Mouse (Mus musculus): ENCODE measurements around the gene Rasd2. TPM values are rescaled to one million over a fixed set of nuclear protein-coding genes. Genes with fewer than 3 reads are reported as not detected.

Rasd2 gene
- total RNA-seq, 2 experiments from 2014 or later: 3.1 to 3.8 TPM

DNA sequence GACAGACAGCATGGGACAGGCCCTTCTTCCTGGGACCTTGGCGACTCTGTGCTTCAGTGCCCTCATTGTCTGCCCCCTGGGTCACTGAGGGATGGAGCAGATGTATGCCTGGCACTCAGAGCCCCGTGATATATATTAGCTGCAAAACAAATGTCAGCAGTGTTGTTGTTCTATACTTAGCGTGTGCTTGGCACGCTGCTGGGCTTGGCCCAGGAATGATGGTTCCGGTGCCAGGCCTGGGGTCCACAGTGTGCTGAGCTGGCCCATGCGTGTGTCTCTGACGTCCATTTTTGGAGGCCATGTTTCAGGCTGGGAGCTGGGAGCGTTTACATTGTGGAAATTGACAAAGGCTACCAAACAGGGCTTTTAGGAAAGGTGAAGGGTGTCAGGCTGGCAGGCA is 3.1 kb downstream of the Rasd2 start:
- no peak for DNase-seq (ENCODE audit: low spot score)
- intact Hi-C loops (cut with DNase I): loop anchor here (2.0 to 5.0 kb wide), 3 partner anchors 56 to 225 kb away; partner anchors contain the start of gene Hmgxb4

DNA sequence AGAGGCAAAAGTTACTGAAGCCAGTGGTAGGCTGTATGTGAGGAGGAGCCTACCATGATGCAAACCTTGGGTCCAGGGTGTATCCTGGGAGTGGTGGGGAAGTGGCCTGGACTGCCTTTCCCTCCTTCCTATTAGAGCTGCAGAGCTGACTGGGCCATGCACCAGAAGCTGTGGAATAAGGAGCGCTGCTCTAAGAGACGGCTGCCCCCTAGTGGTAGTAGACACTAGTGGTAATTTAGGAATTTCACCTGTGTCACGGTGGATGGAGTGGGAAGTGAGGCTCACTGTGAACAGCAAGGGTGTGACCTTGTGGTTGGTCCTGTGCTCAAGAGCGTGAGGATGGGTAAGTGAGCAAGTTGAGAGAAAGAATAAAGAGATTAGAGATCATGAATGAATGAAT is 4.2 kb downstream of the Rasd2 start:
- intact Hi-C loops (cut with DNase I): loop anchor here (1.0 to 5.0 kb wide), 4 partner anchors 55 to 226 kb away; partner anchors contain the start of gene Hmgxb4
- DNase-seq (ENCODE audit: low spot score): no peak

DNA sequence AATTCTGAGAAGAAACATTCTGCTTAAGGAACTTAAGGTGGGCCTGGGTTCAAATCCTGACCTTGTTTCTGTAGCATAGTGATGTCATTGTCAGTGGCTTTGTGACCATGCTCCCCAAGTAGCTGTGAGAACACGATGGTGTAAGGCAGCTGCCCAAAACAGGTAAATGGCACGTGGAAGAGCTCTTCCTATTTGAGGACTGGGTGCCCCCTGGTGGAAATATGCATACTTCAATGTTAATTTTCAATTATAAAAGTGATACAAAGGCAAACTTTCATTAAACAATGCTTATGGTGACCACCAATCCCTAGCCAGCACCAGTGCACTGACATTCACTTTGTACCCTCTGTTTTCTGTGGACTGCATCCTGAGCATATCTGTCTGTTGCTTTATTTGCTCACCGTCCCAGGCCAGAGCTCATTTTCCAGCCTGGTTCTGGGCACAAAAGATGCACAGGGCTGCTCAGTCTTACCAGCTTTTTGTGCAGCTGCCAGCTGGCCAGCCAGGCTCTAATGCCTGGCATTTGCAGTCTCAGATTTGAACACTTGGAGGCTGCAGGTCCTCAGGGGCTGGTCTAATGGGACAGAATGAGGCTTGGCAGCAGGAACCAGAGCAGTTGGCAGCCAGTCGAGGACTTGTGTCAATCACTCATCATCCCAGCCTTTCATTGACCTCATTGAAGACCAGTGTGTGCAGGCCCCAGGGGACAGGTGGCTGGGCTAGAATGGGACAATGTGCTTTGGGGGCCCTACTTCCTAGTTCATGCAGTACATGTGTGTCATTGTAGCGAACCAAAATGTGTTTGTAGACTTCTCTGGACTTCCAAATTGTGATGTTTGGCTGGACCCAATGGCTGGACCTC is 6.4 kb downstream of the Rasd2 start:
- intact Hi-C loops (cut with DNase I): loop anchor here (5.0 kb wide), 1 partner anchor 228 kb away; the partner anchor contains the start of gene Hmgxb4
- DNase-seq (ENCODE audit: low spot score): no peak

DNA sequence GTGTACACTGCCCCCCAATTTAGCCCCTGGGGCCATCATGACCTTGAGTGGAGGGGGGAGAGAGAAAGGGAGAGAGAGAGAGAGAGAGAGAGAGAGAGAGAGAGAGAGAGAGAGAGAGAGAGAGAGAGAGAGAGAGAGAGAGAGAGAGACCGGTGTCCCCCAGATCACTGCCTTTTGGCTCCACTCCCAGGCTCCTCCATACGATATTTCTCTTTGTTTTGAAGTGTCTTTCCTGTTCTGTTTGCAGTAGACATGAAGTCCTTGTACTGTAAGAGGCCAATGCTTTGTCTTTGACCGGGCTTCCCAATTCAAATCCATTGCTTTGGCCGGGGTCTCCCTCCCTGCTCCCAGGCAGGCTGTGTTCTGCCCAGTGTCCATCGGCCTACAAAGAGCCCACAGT is 8.9 kb downstream of the Rasd2 start:
- no peak for DNase-seq (ENCODE audit: low spot score)
- intact Hi-C loops (cut with DNase I): no loop called here

DNA sequence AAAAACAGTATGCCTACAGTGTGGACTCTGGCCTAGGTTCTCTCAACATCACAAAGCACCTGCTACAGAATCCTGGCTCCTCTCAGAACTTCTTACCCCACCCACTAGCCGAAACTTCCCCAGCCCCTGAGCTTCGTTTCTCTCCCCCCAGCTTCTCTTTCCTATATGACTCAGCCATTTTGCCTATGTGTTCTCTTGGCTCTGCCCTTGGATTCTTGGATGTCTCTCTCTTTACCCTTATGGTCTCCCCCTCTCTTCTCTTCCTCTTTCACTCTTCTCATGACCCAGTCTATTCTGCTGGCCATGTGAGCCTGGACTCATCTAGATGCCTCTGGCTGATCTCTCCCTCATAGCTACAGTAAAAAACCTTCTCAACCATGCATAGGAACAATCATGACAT is 13.0 kb downstream of the Rasd2 start:
- DNase-seq (ENCODE audit: low spot score): no peak
- intact Hi-C loops (cut with DNase I): no loop called here

DNA sequence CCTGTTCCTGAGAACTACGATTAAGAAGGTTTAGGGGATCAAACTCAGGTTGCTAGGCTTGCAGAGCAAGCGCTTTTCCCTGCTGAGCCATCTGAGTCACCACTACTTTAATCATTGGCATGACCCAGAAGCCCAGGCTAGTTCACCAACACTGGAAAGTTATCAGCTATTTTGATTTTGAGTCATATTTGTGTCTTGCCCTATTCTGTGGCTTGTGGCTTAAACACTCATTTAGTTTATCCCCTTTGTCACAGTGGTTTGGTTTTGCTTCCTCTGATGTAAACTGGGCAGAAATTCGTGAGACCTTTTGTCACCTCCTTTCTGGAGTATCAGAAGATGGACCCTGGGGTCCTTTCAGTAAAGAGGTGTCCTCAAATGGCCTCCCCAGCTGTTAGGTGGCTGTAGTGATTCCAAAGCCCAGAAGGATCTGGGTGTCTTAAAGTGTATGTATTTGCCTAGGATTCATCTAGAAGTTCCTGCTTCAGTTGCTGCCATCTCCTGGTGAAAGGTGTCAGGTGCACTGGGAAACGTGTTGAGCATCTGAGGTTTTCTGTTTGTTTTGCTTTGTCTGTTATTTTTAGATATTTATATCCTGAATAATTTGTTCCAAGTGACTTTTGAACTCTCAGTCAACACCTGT is 20.3 kb downstream of the Rasd2 start:
- intact Hi-C loops (cut with DNase I): no loop called here
- DNase-seq (ENCODE audit: low spot score): no peak

DNA sequence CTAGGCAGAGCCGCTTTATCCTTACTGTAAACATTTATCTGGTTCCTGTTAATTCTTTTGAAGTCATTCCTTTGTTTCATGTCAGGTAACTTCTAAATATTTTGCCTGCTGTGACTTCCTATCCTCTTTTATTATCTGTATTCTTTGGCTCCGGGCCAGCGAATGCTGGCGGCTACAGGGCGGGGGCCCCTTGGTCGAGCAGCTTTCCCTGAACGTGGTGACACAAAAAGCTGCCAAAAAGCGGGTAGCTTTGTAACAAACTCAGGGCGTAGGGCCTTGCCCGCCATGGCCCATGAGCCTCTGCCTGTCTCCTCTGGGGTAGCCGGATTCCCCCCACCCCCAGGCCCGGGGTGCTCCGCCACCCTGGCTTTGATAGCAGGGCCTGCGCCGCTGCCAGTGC is 33.6 kb downstream of the Rasd2 start:
- intact Hi-C loops (cut with DNase I): no loop called here
- DNase-seq (ENCODE audit: low spot score): no peak

DNA sequence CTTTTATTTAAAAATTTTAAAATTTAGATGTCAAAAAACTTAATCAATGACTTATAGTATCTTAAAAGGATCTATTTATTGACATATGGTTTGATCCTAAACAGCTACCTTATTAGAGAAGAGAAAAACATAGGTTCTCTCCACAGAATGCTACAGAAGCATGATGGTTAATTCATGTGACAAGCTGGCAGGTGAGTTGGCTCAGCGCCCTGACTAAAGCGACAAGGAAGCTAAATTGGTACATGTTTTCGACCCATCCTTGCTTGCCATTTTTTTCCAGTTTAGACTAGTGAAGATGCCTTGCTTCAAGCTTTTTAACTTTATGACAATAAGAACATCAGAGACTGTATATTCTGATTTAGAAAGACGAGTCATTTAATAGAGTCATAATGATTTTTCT is 35.4 kb downstream of the Rasd2 start:
- intact Hi-C loops (cut with DNase I): no loop called here
- no peak for DNase-seq (ENCODE audit: low spot score)

DNA sequence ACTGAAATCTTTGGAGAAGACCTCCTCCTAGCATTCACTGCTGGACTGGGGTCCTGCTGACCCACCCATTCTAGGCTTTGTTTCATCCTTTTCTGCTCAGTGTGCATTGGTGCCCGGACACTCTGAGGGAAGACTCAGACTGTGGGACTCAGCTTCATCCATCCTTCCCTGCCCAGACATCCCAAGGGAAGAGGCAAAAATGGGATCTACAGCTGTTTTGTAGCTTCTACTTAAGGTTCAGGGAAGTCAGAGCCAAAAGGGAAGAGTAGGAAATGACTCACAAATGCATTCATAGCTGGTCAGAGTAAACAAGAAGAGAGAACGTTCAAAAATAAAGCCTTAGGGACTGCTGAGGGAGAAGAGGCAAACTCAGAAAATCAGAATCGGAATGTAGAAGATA is 40.3 kb downstream of the Rasd2 start:
- no peak for DNase-seq (ENCODE audit: low spot score)
- intact Hi-C loops (cut with DNase I): no loop called here

DNA sequence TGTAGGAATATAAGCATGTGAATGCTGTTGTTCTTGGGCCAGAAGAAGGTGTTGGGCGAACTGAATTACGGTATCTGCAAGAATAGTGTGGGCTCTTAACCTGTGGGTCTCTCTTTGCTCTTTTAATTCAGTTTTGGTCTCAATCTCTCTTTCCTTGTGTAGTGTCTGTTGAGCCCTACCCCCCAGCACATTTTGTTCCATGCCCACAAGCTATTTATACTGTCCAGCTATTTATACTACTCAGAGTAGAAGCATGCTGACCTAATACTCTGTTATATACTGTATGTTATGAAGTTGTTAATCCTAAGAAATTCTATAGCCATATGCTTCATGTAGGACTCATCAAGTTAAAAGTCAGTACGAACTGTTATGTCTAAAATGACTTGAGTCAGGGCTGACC is 41.9 kb downstream of the Rasd2 start:
- intact Hi-C loops (cut with DNase I): no loop called here
- no peak for DNase-seq (ENCODE audit: low spot score)

DNA sequence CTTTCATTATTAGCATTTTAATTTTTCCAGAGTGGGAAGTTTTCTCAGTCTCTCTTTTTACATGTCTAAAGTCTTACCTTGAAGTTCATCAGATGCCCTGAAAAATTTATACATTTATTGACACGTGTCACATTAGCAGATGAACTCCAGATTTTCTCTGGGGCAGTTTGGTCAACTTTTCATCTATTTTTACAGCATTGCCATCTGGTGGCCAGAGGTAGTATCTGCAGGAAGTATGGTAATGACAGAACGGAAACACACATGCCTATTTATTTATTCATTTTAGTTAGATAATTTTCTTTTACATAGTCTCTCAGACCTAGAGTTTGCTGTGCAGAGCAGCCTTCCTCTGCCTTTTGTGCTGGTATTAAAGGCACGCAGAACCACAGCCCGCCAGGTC is 58.4 kb downstream of the Rasd2 start:
- DNase-seq (ENCODE audit: low spot score): no peak
- intact Hi-C loops (cut with DNase I): loop anchor here (1.0 to 5.0 kb wide), 3 partner anchors 55 to 200 kb away; no protein-coding TSS in a partner anchor

Other genes with a start within 250 kb of the Rasd2 start
- 10 to 100 TPM; 12.4 to 16.3 TPM for gene Hmgxb4, start 220.6 kb upstream of the Rasd2 start, total RNA-seq (2021)
- 10 to 100 TPM; 56.2 to 63.1 TPM for gene Tom1, start 180.2 kb upstream of the Rasd2 start, total RNA-seq (2021)
- gene Hmox1, start 120.3 kb upstream of the Rasd2 start, total RNA-seq (2021): 10 to 100 TPM in 1 of 2 experiments, 1 to 10 TPM in 1; 7.9 to 10.4 TPM
- gene Mcm5, start 104.4 kb upstream of the Rasd2 start, total RNA-seq (2021): 1 to 10 TPM; 4.3 to 4.4 TPM
- not detected for gene Gm10358, start 192.6 kb downstream of the Rasd2 start, total RNA-seq (2021)
- gene Iqcm, start 234.8 kb downstream of the Rasd2 start, total RNA-seq (2021): not detected

Measured in heart, postnatal 25 days (tissue).